Mouse (Mus musculus): ENCODE results near the gene Zfp786.
"Not testable (repeated sequence)": the region's sequence is repeated elsewhere in the genome, so short reads cannot be mapped to it uniquely, and the experiment has no call there.

Gene Zfp786

DNA sequence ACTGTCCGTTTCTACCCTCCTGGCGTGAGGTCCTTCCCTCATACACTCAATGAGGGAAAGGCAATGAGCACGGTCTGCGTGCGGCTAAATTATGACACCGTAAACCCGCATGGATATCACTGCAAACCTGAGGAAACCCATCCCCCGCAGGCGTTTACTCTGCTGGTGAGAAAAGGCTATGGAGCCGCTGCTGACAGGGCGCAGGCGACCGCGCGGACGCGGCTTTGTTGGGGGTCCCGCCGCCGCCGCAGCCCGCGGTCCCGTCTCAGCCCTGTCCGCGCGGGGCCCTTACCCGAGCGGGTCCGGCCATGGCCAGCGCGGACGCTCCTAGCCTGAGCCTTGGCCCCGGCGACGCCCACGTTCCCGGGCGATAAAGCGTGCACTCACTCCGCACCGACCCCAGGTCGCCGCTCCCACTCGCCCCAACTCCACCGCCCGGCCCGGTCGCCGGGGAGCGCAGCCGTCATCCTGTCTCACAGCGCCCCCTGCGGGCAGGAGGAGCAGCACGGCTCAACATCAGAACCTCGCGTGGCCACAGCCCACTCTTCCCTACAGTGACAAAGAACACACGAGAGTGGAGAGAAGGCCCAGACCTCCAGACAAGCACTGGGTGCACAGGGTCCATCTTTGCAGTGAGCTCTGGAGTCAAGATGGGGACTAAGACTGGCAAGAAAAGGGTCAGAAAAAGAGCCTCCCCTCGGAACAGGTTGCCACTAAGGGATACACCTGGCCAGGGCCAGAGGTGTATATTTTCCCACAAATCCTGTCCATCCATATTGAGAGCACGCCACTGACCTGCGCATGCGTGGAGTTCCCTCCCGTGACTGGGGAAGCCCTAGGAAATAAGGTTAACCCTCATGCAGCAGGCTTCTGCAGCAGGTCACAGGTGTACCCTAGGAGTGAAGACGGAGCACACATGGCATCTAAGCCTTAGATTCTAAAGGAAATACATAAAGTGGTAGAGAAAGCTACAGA lies at the start of gene Zfp786:
Gene Zfp786, minus strand, starts transcription at position 764 of the 975 bp plus-strand sequence.
- DNase-seq, result peak; percentile 84

DNA sequence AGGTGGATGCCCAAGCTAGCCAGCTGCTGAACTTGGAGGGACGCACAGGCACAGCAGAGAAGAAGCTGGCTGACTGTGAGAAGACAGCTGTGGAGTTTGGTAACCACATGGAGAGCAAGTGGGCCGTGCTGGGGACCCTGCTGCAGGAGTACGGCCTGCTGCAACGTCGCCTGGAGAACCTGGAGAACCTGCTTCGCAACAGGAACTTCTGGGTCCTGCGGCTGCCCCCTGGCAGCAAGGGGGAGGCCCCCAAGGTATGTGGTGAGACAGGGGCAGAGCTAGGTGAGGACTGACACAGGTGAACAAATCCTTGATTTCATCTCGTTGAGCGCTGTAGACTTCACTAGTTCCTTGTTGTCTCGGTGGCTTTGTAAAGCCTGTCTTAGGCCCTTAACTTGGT lies 49.5 kb upstream of the Zfp786 start:
- DNase-seq, result no peak

DNA sequence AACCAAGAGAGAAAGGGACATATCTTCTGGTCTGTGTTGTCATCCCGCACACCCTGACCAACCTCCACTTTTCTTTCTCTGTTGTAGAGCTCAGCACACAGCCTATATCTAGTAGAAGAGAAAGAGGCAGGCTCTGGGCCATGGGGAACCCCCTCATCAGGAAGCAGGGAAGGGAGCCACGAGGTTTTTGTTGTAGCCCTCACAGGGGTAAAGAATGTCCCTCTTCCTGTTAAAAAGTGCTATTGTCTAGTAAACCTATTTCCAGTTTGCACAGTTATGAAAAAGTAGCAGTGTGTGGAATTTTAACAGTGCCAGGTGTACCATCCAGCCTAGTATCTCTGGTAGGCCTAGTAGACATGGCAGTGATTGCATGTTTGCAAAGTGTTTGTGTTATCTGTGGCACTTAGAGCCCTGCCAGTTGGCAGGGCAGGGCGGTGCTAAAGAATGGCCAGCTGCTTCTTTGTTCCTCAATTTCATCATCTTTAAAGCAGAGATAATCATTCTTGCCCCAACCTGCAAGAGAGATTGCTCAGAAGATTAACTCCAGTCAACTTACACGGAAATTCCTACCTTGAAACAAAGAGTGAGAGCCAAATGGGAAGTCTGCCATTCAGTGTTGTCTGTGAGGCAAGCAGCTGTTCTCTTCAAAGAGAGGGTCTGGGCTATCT lies 48.5 kb upstream of the Zfp786 start:
- no peak for DNase-seq

DNA sequence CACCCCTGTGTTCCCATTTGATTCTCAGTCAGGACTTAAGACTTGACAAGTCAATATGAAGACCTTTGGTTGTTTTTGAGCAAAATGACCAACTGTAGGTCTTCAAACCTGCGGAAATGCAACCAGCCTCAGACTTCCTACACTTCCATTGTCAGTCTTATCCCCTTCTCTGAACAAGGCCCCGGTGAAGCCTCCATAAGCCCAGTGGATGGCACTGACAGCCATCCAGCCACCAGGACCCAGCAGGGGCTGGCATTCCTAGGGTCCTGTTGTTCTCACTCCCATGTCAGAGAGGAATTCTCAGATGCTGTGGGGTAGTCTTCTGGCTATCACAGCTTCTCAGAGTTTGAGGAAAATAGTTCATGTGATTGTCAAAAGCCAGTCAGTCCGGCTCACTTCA lies 47.9 kb upstream of the Zfp786 start:
- no peak for DNase-seq

DNA sequence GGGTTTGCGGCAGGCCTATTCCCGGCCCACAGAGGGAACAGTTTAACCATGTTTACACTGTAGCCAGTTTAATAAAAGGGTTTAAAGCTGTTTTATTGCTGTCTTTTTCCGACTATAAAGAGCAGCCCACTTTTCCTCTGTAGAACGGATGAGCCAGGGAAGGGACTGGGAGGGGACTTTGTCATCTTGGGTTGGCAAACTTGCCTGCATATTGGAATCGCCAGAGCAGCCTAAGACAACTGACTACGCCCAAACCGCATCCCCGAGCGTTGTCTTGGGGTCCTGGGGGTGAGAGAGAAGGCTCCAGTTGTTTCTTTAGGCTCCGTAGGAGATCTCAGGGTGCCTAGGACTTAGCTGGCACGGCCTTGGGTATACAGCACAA lies 47.5 kb upstream of the Zfp786 start:
- no peak for DNase-seq

DNA sequence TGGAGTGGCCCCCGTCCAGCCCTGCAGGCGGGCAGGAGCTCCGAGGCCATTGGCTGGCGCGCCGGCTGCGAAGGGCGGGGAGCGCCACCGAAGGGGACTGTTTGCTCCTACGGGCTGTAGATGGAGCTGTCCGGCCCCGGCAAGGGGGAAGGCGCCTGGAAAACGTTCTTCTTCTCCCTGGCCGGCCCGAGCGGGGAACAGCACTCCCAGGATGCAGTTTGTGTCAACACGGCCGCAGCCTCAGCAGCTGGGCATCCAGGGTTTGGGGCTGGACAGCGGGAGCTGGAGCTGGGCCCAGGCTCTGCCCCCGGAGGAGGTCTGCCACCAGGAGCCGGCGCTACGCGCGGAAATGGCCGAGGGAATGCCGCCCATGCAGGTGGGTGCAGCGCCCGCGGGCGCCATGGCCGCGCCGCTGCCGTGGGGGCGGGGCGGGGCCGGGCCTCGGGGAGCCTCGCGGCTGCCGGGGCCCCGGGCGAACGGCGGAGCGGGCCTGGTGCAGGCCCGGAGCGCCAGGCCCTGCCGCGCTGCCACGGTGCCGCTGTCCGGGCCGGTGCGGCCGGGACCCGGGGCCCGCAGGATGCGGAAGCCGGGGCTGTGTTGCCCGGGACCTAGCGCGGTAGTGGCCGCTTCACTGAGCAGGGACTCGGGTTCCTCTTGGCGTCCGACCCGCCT lies 46.9 kb upstream of the Zfp786 start:
- peak; percentile 92 for DNase-seq

DNA sequence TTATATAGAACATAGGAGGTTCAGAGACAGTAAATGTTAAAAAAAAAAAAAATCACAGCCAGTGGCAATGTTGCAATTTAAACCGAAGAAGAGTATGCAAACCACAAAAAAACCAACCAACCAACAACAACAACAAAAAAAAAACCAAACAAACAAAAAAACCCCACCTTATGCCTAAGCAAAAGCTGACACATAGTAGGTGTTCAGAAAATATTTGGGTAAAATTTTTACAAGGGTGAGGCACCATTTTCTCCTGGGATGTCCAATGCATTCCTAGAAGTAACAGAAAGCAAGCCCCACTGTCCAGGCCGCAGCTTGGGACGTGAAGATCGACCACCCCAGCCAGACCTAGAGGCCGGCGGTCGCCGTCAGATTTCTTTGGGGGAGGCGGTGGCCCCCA lies 46.4 kb upstream of the Zfp786 start, which contains the start of gene Zfp282:
Gene Zfp282, plus strand, starts transcription at position 147 of the 400 bp plus-strand sequence.
- DNase-seq, result no peak

DNA sequence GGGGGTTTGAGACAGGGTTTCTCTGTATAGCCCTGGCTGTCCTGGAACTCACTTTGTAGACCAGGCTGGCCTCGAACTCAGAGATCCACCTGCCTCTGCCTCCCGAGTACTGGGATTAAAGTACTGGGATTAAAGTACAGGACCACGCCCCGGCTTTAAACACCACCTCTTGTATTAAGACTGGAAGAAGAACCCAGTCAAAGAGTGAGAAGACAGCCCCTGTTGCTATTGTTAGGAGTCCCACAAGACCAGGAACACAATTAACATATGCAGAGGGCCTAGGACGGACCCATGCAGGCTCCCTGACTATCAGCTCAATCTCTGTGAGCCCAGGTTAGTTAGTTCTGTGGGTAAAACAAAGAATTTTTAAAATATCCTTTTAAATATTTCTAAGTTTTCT lies 41.6 kb upstream of the Zfp786 start:
- no peak for DNase-seq

DNA sequence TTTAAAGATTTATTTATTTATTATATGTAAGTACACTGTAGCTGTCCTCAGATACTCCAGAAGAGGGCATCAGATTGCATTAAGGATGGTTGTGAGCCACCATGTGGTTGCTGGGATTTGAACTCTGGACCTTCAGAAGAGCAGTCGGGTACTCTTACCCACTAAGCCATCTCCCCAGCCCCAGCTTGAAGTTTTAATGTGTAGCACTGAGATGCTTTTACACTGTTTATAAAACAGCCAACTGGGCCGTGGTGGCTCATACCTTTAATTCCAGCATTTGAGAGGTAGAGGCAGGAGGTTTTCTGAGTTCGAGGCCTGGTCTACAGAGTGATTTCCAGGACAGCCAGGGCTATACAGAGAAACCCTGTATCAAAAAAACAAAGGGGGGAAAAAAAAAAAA lies 27.1 kb upstream of the Zfp786 start:
- not testable (repeated sequence) for DNase-seq

DNA sequence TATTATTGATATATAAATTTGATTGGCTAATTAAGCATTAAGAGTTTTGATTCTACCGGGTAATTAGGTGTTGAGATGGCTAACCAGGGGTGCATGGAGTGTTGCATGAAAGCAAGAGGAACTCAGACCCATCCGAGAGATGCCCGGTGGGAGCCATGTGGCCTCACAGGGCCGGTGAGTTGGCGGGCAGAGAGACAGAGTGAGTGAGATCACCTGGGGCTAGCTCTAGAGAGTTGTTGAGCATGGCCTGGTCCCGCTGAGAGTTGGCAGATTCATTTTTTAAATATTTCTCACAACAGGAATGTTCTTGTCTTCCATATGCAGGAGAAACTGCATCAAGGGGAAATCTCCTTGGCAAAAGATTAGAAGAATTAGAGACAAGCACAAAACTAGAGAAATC lies 26.6 kb upstream of the Zfp786 start:
- DNase-seq, result no peak

DNA sequence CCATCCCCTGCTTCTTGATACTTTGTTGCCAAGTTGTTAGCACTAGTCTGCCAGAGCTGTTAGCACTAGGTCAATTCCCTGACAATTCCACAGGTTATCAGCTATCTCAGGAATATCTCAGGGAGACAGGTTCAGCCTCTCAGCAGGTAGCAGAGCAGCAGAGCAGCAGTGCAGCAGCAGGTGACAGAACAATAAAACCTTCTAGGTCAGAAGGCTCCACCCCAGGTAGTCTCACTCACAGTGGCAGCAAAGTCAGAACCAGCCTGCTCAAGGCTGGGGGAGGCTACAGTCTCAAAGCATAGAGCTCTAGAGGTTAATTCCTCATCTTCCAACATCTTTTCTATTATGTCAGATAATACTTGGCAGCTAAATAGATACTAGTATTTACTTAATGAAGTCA lies 15.1 kb upstream of the Zfp786 start:
- no peak for DNase-seq

DNA sequence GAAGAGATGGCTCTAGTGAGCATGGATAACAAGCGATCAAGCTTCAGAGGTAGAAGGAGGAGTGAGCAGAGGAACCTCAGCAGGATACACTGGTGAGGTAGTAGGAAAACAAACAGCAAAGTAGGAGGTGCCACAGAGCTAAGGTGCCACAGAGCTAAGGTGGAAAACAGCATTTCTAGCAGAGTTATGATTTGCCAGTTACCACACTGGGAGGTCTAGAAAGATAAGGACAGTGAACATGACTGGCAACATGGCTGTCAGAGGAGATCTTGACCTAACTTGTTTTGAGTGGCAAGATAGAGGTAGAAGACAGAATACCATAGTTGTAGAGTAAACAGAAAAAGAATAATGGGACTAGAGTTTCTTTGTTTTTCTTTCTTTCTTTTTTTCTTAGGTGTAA lies 11.7 kb upstream of the Zfp786 start:
- DNase-seq, result no peak

DNA sequence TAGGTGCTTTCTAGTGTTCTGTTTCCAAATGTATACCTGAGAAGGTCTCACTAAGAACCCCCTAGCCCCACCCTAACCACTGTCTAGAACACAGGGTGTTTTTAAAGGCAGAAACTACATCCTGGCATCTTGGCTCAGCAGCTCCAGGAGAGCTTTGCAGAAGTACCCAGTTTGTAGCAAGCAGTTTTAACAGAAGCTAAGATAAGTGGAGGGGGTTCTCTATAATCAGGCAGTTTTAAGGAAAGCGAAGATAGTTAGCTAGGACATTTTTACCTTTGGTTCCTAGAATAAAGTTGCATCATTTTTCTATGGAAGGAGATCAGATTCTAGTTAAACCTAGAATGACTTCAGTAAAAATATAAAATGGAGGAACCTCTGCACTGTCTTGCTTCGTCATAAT lies 11.2 kb upstream of the Zfp786 start:
- no peak for DNase-seq

DNA sequence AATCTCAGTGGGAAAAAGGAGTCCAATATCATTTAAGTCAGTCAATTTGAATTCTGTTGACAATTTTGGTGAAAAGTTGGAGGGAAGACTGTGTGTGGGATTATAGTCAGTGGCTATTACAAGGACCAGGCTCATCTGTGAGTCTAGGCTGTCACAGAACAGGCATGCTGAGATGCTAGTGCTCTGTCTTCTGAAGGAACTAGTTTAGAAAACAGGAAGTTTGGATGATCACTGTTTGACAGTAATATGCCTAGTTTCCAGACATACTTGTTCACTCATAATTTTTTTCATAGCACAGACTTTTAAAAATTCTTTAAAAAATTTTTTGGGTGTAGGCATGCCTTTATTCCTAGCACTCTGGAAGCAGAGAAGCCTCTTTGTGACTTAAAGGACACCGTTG lies 10.4 kb upstream of the Zfp786 start:
- DNase-seq, result no peak

DNA sequence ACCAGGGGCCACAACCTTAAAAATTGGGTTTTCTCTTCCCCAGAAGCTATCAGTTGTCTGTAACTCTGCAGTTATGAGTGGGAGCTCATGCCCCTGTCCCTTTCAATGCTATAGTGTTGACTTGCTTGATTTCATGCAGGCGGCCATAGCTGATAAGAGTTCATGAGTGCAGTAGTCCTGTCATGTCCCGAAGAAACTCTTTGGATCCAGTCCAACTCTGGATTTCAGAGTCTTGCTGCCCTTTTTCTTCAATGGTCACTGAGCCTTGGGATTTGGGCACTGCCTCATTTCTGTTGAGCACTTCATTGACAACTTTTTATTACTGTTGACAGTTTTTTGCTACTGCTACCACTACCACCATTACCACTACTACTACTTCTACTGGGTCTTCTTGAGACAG lies 7.0 kb upstream of the Zfp786 start:
- DNase-seq, result no peak

DNA sequence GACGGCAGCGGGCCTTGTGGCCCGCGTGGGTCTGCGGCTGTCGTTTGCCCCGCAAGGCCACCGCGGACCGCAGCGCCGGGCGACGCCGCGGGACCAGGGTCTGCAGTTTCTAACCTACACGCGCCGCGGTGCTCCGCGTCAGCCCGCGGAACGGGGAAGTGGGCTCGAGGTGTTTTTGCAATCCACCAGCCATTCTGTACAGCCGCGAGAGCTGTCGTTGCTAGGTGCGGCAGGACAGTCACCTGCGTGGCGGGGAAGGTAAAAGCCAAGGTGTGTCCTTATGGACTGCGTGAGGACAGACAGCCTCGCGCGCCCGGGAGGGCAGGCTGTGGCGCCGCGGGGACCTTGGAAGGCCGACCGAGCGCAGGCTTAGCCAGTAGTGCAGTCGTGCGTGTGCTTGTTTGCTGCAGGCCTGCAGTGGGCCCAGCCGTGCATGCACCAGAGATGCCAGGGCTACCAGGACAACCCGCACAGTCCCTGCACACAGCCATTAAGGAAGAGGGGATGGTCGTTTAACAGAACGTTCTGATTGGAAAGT lies 5.4 kb upstream of the Zfp786 start:
- DNase-seq, result peak; percentile 56

DNA sequence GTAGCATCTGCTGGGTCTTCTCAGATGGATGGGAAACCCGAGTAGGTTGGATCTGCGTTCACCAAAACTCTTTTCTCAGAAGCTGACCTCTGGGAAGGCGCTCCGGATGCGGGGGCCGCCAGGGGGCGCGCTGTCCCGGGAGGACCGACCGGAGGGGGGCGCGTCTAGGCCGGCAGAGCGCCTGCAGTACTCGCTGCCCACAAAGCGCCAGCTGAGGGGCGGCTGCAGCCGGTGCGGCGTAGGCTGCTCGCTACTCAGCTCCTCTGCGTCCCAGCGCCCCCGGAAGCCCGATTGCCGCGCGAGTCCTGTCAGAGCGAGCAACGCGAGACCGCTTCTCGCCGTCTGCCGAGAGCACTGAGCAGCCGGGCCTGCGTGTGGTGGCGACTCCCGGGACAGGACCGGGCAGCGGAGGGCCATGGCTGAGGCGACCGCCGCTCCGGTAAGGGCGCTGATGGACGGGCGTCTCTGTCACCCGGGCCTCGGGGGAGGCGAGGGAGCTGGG lies 4.9 kb upstream of the Zfp786 start, which contains the start of gene Zfp398:
Gene Zfp398, plus strand, starts transcription at position 180 of the 502 bp plus-strand sequence.
- peak; percentile 92 for DNase-seq

DNA sequence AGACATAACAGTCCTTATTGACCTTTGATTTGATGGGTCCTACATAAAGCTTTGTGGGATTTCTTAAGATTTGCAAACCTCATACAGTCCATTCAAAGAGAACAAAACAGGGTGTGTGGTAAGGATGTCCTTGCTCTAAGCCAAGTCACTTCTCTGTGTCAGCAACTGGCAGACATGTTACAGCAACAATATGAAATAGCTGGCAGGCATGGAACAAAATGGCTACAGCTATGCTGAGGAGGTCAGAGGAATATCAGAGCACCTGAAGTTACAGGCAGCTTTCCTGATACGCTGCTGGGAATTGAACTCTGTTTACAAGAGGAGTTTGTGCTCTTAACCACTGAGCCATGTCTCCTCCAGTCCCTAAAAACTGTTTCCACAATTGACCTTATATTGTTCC lies 1.6 kb upstream of the Zfp786 start:
- DNase-seq, result no peak

DNA sequence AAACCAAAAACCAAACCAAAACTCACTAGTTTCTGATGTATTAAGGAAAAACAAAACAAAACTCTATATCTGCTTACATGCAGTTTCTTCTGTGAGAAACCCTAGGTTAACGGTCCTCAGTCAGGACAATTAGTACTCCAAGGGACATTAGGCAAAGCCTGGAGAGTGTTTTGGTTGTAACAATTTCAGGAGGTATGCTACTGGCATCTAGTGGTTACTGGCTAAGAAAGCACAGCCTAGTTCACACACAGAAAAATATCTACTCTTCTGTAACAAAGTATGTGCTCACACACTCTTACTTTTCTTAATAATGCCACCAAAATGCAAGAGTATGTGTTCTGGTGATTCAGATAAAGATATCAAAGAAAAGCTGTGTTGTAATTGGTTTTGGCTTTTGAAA lies 1.7 kb downstream of the Zfp786 start:
- no peak for DNase-seq

DNA sequence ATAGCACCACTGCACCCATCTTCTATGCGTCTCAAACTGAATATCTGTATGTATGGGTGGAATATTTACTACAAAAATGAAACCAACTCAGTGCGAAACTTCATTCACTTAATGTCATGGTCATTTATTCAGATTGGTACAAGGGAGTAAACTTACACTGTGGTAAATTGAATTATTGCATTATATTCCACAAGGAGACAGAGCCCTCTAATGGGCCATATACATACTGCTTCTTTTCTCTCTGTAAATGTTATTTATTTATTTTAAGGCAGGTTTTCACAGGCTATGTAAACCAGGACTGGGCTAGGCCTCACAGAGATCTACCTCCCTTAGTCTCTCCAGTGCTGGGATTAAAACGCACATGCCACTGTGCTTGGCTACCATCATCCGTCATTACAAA lies 3.2 kb downstream of the Zfp786 start:
- no peak for DNase-seq

DNA sequence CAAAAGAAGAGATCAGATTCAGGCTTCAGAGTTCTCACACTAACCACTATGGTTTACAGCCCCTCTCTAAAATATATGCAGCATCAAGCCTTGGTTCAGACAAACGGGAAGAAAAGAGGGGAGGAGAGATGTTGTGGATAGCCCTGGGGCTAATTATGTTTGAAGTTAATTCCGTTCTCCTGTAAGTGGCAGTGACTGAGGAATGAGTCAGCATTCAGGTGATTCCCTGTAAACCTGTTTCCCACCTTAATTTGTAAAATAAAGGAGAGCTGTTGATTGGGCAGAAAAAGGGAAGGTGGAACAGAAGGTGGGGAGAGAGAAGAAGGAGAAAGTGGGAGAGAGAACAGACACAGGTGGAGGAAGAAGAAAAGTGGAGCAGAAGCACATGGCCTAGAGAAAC lies 6.4 kb downstream of the Zfp786 start:
- DNase-seq, result no peak

DNA sequence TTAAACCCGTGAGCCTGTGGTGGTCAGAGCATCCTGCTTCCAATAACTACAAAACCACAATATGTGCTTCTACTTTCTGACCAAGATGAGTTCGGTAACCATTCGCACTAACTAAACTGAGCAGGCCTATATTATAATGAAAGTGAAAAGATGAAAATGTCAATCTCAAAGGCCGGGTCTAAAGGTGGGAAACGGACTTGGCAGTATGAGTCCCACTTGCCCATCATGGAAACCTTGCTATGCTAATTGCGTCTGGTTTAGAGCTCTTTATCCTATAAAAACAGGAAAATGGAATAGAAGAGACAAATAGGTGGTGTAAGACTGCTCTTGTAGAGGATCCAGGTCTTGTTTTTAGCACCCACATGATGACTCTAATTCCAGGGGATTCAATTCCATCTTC lies 8.9 kb downstream of the Zfp786 start:
- DNase-seq, result no peak

DNA sequence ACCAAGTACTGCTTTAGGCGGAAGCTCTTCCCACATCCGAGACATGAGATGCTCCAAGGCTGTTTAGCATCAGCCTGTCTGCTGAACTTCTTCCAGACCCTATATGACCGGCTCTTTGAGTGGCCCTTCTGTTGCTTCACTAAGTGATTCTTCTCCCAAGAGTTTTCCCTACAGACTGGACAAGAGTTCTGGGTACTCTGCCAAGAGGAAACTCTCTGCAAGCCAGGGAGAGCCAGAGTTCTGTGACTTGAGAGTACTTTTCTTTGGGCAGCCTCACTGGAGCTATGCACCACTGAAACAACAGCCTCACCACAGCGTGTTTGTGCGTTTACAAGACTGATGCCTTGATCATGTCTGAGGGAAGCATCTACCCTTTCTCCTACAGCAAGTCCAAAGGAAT lies 9.4 kb downstream of the Zfp786 start:
- no peak for DNase-seq

Data from kidney, adult 11 months (tissue).